Mouse (Mus musculus) bone marrow macrophage, adult 2 months (primary cell): Measurements from ENCODE around the gene Fcrl5. TPM values are rescaled to one million over a fixed set of nuclear protein-coding genes. Genes with fewer than 3 reads are reported as not detected.

Experiments used
- H3K27ac ChIP-seq: 2 replicates; pipeline ENCODE4 v1.5.1; 2012; ENCODE audit warnings: low read depth, low read length; ENCODE audit not compliant: insufficient read depth
- H3K4me1 ChIP-seq: 2 replicates; pipeline ENCODE4 v1.6.1; 2012; ENCODE audit warnings: low read length; ENCODE audit not compliant: control insufficient read depth, insufficient read depth
- H3K4me3 ChIP-seq: 2 replicates; pipeline ENCODE4 v1.5.1; 2012; ENCODE audit warnings: mild to moderate bottlenecking, low read length, moderate library complexity; ENCODE audit not compliant: insufficient read depth
- CTCF ChIP-seq: IDR thresholded peaks from 2 replicates; pipeline ENCODE4 v1.5.1; 2012; ENCODE audit warnings: low read depth, mild to moderate bottlenecking, low read length, moderate library complexity
- POLR2A ChIP-seq: IDR thresholded peaks from 2 replicates; pipeline ENCODE4 v1.6.1; 2012; ENCODE audit warnings: mild to moderate bottlenecking, low read depth, low read length, borderline replicate concordance
- polyA plus RNA-seq: library from polyadenylated mRNA; stranded (reverse); fragments of >200 nt; gene quantifications from 2 replicates; pipeline ENCODE4 v1.2.4, GENCODE M21; 2012; ENCODE audit not compliant: missing spikeins, insufficient read depth, insufficient read length

Fcrl5 gene
- polyA plus RNA-seq, 1 experiment, result 1.5 TPM

GRCm38 (mm10) chr3:87540714-87541113, 105.1 kb downstream of the Fcrl5 start:
- Histone ChIP-seq H3K4me3 (no peak overlapping the region), H3K27ac (no peak overlapping the region), H3K4me1 (peaks cover 2% of the 10 kb centered on the region; the same call in 1 of the 2 replicates)
- TF ChIP-seq POLR2A (no peak), CTCF (no peak)

- H3K4me1 ChIP-seq, result peaks cover 2% of the 10 kb centered on the region; the same call in 1 of the 2 replicates
- H3K27ac ChIP-seq, result no peak overlapping the region
- H3K4me3 ChIP-seq, result no peak overlapping the region
- TF ChIP-seq POLR2A (no peak), CTCF (no peak)
These were observed 107.1 kb downstream of the Fcrl5 start for GRCm38 (mm10) chr3:87542481-87543215.

- Histone ChIP-seq H3K4me3 (no peak overlapping the region), H3K4me1 (no peaks in the 10 kb centered on the region), H3K27ac (no peak overlapping the region)
- TF ChIP-seq CTCF, result no peak
- TF ChIP-seq POLR2A, result no peak
These were observed 110.0 kb downstream of the Fcrl5 start for GRCm38 (mm10) chr3:87545554-87545953.

- no peaks in the 10 kb centered on the region for H3K4me1 ChIP-seq
- TF ChIP-seq POLR2A, result no peak
- no peak for TF ChIP-seq CTCF
- no peak overlapping the region for H3K4me3 ChIP-seq
- H3K27ac ChIP-seq, result no peak overlapping the region
These were observed 110.7 kb downstream of the Fcrl5 start for GRCm38 (mm10) chr3:87546291-87546721.

GRCm38 (mm10) chr3:87549908-87550307, 114.3 kb downstream of the Fcrl5 start:
- H3K4me1 ChIP-seq, result no peaks in the 10 kb centered on the region
- H3K4me3 ChIP-seq, result no peak overlapping the region
- no peak for TF ChIP-seq CTCF
- TF ChIP-seq POLR2A, result no peak
- H3K27ac ChIP-seq, result no peak overlapping the region

Other genes with a start within 250 kb of the Fcrl5 start
- gene Fcrls, start 172.0 kb upstream of the Fcrl5 start, polyA plus RNA-seq, result 476 and 524 TPM in 2 replicates
- 111 and 124 TPM in 2 replicates for gene Cd5l, start 77.9 kb upstream of the Fcrl5 start, polyA plus RNA-seq
- 31.0 and 38.0 TPM in 2 replicates for gene Fcrl1, start 59.4 kb upstream of the Fcrl5 start, polyA plus RNA-seq
- gene Etv3, start 89.6 kb downstream of the Fcrl5 start, polyA plus RNA-seq, result 57.2 and 59.6 TPM in 2 replicates
- 21.8 and 25.5 TPM in 2 replicates for gene Arhgef11, start 181.8 kb downstream of the Fcrl5 start, polyA plus RNA-seq